Comparison of ENCODE assay signal across 12 mouse cellular contexts in genomic region chr5:109552116-109552515, GRCm38 (mm10). TPM values are rescaled to one million over a fixed set of nuclear protein-coding genes. Genes with fewer than 3 reads are reported as not detected.
DNase-seq lines count a peak whose midpoint lies in the region; ATAC-seq lines count a peak whose summit lies in the region.
"Had no signal": no experiment of that assay in that cellular context is flagged by ENCODE, and none has a peak within 500 bp of the region (broad histone marks: within the 10 kb centered on the region; RNA-seq: fewer than 3 reads in every experiment).

No protein-coding gene starts in this region.

- peaks cover 72% of the 10 kb centered on the region for H3K9me3 ChIP-seq in liver, embryonic 12.5 days (replicated peaks)
- H3K9me3 ChIP-seq in embryonic facial prominence, embryonic 10.5 days = peaks cover 79% of the 10 kb centered on the region
- peaks cover 61% of the 10 kb centered on the region for H3K9me3 ChIP-seq in midbrain, embryonic 14.5 days (ENCODE audit: control insufficient read depth, low read length)
- peaks cover 60% of the 10 kb centered on the region for H3K9me3 ChIP-seq in hindbrain, embryonic 13.5 days

- peaks cover 55% of the 10 kb centered on the region for H3K36me3 ChIP-seq in liver, embryonic 12.5 days
- H3K36me3 ChIP-seq in embryonic facial prominence, embryonic 10.5 days (replicated peaks) = peaks cover 45% of the 10 kb centered on the region
- 0 out of 2 replicates have a peak, but pooled peaks cover 3% of the 10 kb centered on the region for H3K36me3 ChIP-seq in midbrain, embryonic 14.5 days (ENCODE audit: control insufficient read depth, insufficient read depth, low read length)
- peaks cover 43% of the 10 kb centered on the region for H3K36me3 ChIP-seq in hindbrain, embryonic 13.5 days

- no peak overlapping the region for H3K9ac ChIP-seq in liver, embryonic 12.5 days
- no peak overlapping the region for H3K9ac ChIP-seq in midbrain, embryonic 14.5 days (replicated peaks; ENCODE audit: low read length)
- no peak overlapping the region for H3K9ac ChIP-seq in hindbrain, embryonic 13.5 days
- H3K9ac ChIP-seq: embryonic facial prominence, embryonic 13.5 days; forebrain, postnatal 0 days; limb, embryonic 15.5 days had no signal

- no peak for ATAC-seq in cerebellum, adult (ENCODE audit: insufficient number of reproducible peaks, low FRiP score, low TSS enrichment)
- ATAC-seq in liver, embryonic 12.5 days = no peak
- no peak for ATAC-seq in midbrain, embryonic 14.5 days (ENCODE audit: low FRiP score, low TSS enrichment)
- no peak for ATAC-seq in hindbrain, embryonic 13.5 days (ENCODE audit: low FRiP score)
- ATAC-seq: forebrain, postnatal 0 days had no signal

- WGBS in liver, embryonic 12.5 days (ENCODE audit: insufficient replicate concordance) = 73% methylated on average over 10 of the region's 13 CpGs
- WGBS in embryonic facial prominence, embryonic 10.5 days = 85% methylated on average over 11 of the region's 13 CpGs
- WGBS in midbrain, embryonic 14.5 days = 86% methylated on average over 11 of the region's 13 CpGs
- WGBS in hindbrain, embryonic 13.5 days = 91% methylated on average over 9 of the region's 13 CpGs

- no peak overlapping the region for H3K4me2 ChIP-seq in liver, embryonic 12.5 days
- H3K4me2 ChIP-seq in midbrain, embryonic 14.5 days (ENCODE audit: low read length) = no peak overlapping the region
- no peak overlapping the region for H3K4me2 ChIP-seq in hindbrain, embryonic 13.5 days
- H3K4me2 ChIP-seq: embryonic facial prominence, embryonic 13.5 days; limb, embryonic 15.5 days had no signal

- H3K27me3 ChIP-seq in liver, embryonic 12.5 days (replicated peaks) = no peaks in the 10 kb centered on the region
- no peaks in the 10 kb centered on the region for H3K27me3 ChIP-seq in embryonic facial prominence, embryonic 10.5 days (replicated peaks; ENCODE audit: low read depth, poor library complexity, severe bottlenecking)
- H3K27me3 ChIP-seq in midbrain, embryonic 14.5 days (ENCODE audit: control insufficient read depth, insufficient read depth, low read length) = no peaks in the 10 kb centered on the region
- no peaks in the 10 kb centered on the region for H3K27me3 ChIP-seq in hindbrain, embryonic 13.5 days
- H3K27me3 ChIP-seq: embryonic facial prominence, embryonic 13.5 days; limb, embryonic 15.5 days had no signal

- DNase-seq in cerebellum, adult 11 months = peak; percentile 24
- peak; percentile 4 for DNase-seq in liver
- DNase-seq in B cell, adult 2 months = peak; percentile 48
- peak; percentile 16 for DNase-seq in embryonic facial prominence, embryonic 10.5 days (ENCODE audit: low spot score)
- no peak for DNase-seq in midbrain, embryonic 14.5 days
- DNase-seq: kidney, adult 9 months had no signal

- peaks cover 5% of the 10 kb centered on the region; the same call in 1 of the 2 replicates for H3K4me1 ChIP-seq in liver, embryonic 12.5 days
- H3K4me1 ChIP-seq in embryonic facial prominence, embryonic 10.5 days = no peaks in the 10 kb centered on the region
- H3K4me1 ChIP-seq in midbrain, embryonic 14.5 days (ENCODE audit: control insufficient read depth, insufficient read depth, low read length) = no peaks in the 10 kb centered on the region
- no peaks in the 10 kb centered on the region for H3K4me1 ChIP-seq in hindbrain, embryonic 13.5 days (replicated peaks)
- H3K4me1 ChIP-seq: embryonic facial prominence, embryonic 13.5 days had no signal

- no peak overlapping the region for H3K27ac ChIP-seq in liver, embryonic 12.5 days
- no peak overlapping the region for H3K27ac ChIP-seq in embryonic facial prominence, embryonic 10.5 days (replicated peaks)
- H3K27ac ChIP-seq in midbrain, embryonic 14.5 days (replicated peaks; ENCODE audit: low read depth, low read length) = no peak overlapping the region
- no peak overlapping the region for H3K27ac ChIP-seq in hindbrain, embryonic 13.5 days
- H3K27ac ChIP-seq: embryonic facial prominence, embryonic 13.5 days; limb, embryonic 15.5 days had no signal

- no peak overlapping the region for H3K4me3 ChIP-seq in liver, embryonic 12.5 days
- H3K4me3 ChIP-seq in embryonic facial prominence, embryonic 10.5 days = no peak overlapping the region
- no peak overlapping the region for H3K4me3 ChIP-seq in midbrain, embryonic 14.5 days (replicated peaks; ENCODE audit: low read depth, low read length)
- no peak overlapping the region for H3K4me3 ChIP-seq in hindbrain, embryonic 13.5 days
- H3K4me3 ChIP-seq: embryonic facial prominence, embryonic 13.5 days; limb, embryonic 15.5 days had no signal

RNA-seq across cellular contexts. Expression of gene Crlf2, which starts 6.7 kb away (rescaled TPM):
- 7.2 and 7.6 TPM in 2 replicates for polyA plus RNA-seq in liver, embryonic 12.5 days (2016; fragmentation: Nextera tagmentation; extraction: Ambion mirVana)
- polyA plus RNA-seq in embryonic facial prominence, embryonic 10.5 days (2016; fragmentation: Nextera tagmentation; extraction: Ambion mirVana) = 3.7 and 4.6 TPM in 2 replicates
- polyA plus RNA-seq in midbrain, embryonic 14.5 days (2014; fragmentation: Nextera tagmentation; extraction: Ambion mirVana) = 9.3 and 18.1 TPM in 2 replicates
- polyA plus RNA-seq in hindbrain, embryonic 13.5 days (2015; fragmentation: Nextera tagmentation; extraction: Ambion mirVana) = 14.4 and 16.7 TPM in 2 replicates
